9 mouse cellular contexts compared by ENCODE assay signal in genomic region chr6:115743569-115743968, GRCm38 (mm10). TPM values are rescaled to one million over a fixed set of nuclear protein-coding genes. Genes with fewer than 3 reads are reported as not detected.
DNase-seq lines count a peak whose midpoint lies in the region; ATAC-seq and TF ChIP-seq lines count a peak whose summit lies in the region.
"Had no signal": no experiment of that assay in that cellular context is flagged by ENCODE, and none has a peak within 500 bp of the region (broad histone marks: within the 10 kb centered on the region; RNA-seq: fewer than 3 reads in every experiment).

No protein-coding gene starts in this region.

- no peaks in the 10 kb centered on the region for H3K27me3 ChIP-seq in liver, embryonic 15.5 days
- H3K27me3 ChIP-seq in stomach, postnatal 0 days (ENCODE audit: control insufficient read depth, insufficient read depth, low read length) = no peaks in the 10 kb centered on the region
- H3K27me3 ChIP-seq in limb, embryonic 10.5 days (ENCODE audit: low read depth, poor library complexity, severe bottlenecking) = no peaks in the 10 kb centered on the region
- H3K27me3 ChIP-seq: midbrain, embryonic 12.5 days had no signal

- TF ChIP-seq CTCF in stomach, postnatal 0 days (IDR thresholded peaks at IDR 0.05; ENCODE audit: low read depth) = no peak

- no peak overlapping the region for H3K4me3 ChIP-seq in liver, embryonic 15.5 days (replicated peaks)
- H3K4me3 ChIP-seq in stomach, postnatal 0 days (ENCODE audit: low read depth, low read length) = no peak overlapping the region
- no peak overlapping the region for H3K4me3 ChIP-seq in limb, embryonic 10.5 days
- H3K4me3 ChIP-seq: midbrain, embryonic 12.5 days had no signal

- H3K9me3 ChIP-seq in liver, embryonic 15.5 days (replicated peaks) = no peaks in the 10 kb centered on the region
- no peaks in the 10 kb centered on the region for H3K9me3 ChIP-seq in stomach, postnatal 0 days (ENCODE audit: control insufficient read depth, low read length)
- H3K9me3 ChIP-seq in limb, embryonic 10.5 days (replicated peaks) = no peaks in the 10 kb centered on the region
- H3K9me3 ChIP-seq: midbrain, embryonic 12.5 days had no signal

- no peak overlapping the region for H3K9ac ChIP-seq in liver, embryonic 15.5 days
- no peak overlapping the region for H3K9ac ChIP-seq in stomach, postnatal 0 days (ENCODE audit: low read length)
- H3K9ac ChIP-seq: midbrain, embryonic 12.5 days had no signal

- WGBS in liver, embryonic 15.5 days (ENCODE audit: insufficient replicate concordance) = 0% methylated on average over 1 of the region's 1 CpGs
- 0% methylated on average over 1 of the region's 1 CpGs for WGBS in stomach, postnatal 0 days
- WGBS in limb, embryonic 10.5 days = 4% methylated on average over 1 of the region's 1 CpGs

- H3K27ac ChIP-seq in liver, embryonic 15.5 days (replicated peaks) = peak overlapping the region; percentile 54
- H3K27ac ChIP-seq in stomach, postnatal 0 days (replicated peaks) = no peak overlapping the region
- H3K27ac ChIP-seq in limb, embryonic 10.5 days = no peak overlapping the region
- H3K27ac ChIP-seq: midbrain, embryonic 12.5 days had no signal

- peaks cover 7% of the 10 kb centered on the region for H3K36me3 ChIP-seq in liver, embryonic 15.5 days (replicated peaks)
- H3K36me3 ChIP-seq in stomach, postnatal 0 days (ENCODE audit: control insufficient read depth, insufficient read depth, low read length) = no peaks in the 10 kb centered on the region
- H3K36me3 ChIP-seq in limb, embryonic 10.5 days = no peaks in the 10 kb centered on the region
- H3K36me3 ChIP-seq: midbrain, embryonic 12.5 days had no signal

- H3K4me1 ChIP-seq in liver, embryonic 15.5 days (replicated peaks) = peaks cover 38% of the 10 kb centered on the region
- no peaks in the 10 kb centered on the region for H3K4me1 ChIP-seq in stomach, postnatal 0 days (replicated peaks; ENCODE audit: control insufficient read depth, insufficient read depth)
- H3K4me1 ChIP-seq in limb, embryonic 10.5 days = peaks cover 6% of the 10 kb centered on the region
- H3K4me1 ChIP-seq: midbrain, embryonic 12.5 days had no signal

- no peak for TF ChIP-seq EP300 in stomach, postnatal 0 days (optimal IDR thresholded peaks at IDR 0.05)

- peak; percentile 58 for DNase-seq in embryo, embryonic 10 days (ENCODE audit: low spot score)
- DNase-seq in embryo, embryonic 11 days = no peak
- peak; percentile 23 for DNase-seq in urinary bladder, postnatal 14 days (ENCODE audit: low spot score)
- DNase-seq in urinary bladder, postnatal 25 days (ENCODE audit: low spot score) = no peak
- peak; percentile 65 for DNase-seq in stomach, postnatal 0 days (ENCODE audit: low spot score)
- no peak for DNase-seq in gastrocnemius, postnatal 10 days
- no peak for DNase-seq in limb, embryonic 10.5 days (ENCODE audit: low spot score)

- no peak overlapping the region for H3K4me2 ChIP-seq in liver, embryonic 15.5 days
- no peak overlapping the region for H3K4me2 ChIP-seq in stomach, postnatal 0 days (replicated peaks; ENCODE audit: low read depth)
- H3K4me2 ChIP-seq: midbrain, embryonic 12.5 days had no signal

- ATAC-seq in liver, embryonic 15.5 days (ENCODE audit: insufficient read depth) = peak; percentile 87
- peak; percentile 89 for ATAC-seq in stomach, postnatal 0 days (ENCODE audit: low FRiP score, low TSS enrichment)

RNA-seq across cellular contexts. Expression of gene Tmem40, which starts 18.6 kb away (rescaled TPM):
- polyA plus RNA-seq in liver, embryonic 15.5 days (2015; fragmentation: Nextera tagmentation; extraction: Ambion mirVana) = 24.7 and 29.2 TPM in 2 replicates
- 90.6 and 100.0 TPM in 2 replicates for polyA plus RNA-seq in stomach, postnatal 0 days (2015; fragmentation: Nextera tagmentation; extraction: Ambion mirVana)
- 1 to 10 TPM in 1 of 2 experiments, under 1 TPM in 1; 0.26 to 1.5 TPM for total RNA-seq in gastrocnemius, postnatal 10 days (2021)
- 0.95 and 1.8 TPM in 2 replicates for polyA plus RNA-seq in limb, embryonic 10.5 days (2016; fragmentation: Nextera tagmentation; extraction: Ambion mirVana)

RNA-seq across cellular contexts. Expression of gene Cand2, which starts 30.8 kb away (rescaled TPM):
- 2.9 and 3.0 TPM in 2 replicates for polyA plus RNA-seq in liver, embryonic 15.5 days (2015; fragmentation: Nextera tagmentation; extraction: Ambion mirVana)
- polyA plus RNA-seq in stomach, postnatal 0 days (2015; fragmentation: Nextera tagmentation; extraction: Ambion mirVana) = 3.2 and 3.5 TPM in 2 replicates
- total RNA-seq in gastrocnemius, postnatal 10 days (2021) = 10 to 100 TPM; 89.1 to 96.7 TPM
- 73.1 and 88.1 TPM in 2 replicates for polyA plus RNA-seq in limb, embryonic 10.5 days (2016; fragmentation: Nextera tagmentation; extraction: Ambion mirVana)

Comparison
In these comparisons a context has a peak if more than half of its experiments do, and no peak if none do; other contexts are left out.
1. DNase-seq: peak in embryo, embryonic 10 days (single experiment), urinary bladder, postnatal 14 days (single experiment) and stomach, postnatal 0 days (single experiment); none in embryo, embryonic 11 days (single experiment), urinary bladder, postnatal 25 days (single experiment), gastrocnemius, postnatal 10 days (single experiment) and limb, embryonic 10.5 days (single experiment).
2. RNA of gene Cand2, which starts 30.8 kb away (polyA plus RNA-seq): 73.1 to 88.1 TPM in limb, embryonic 10.5 days; 3.2 to 3.5 TPM in stomach, postnatal 0 days and 2.9 to 3.0 TPM in liver, embryonic 15.5 days; every median in the first group is over 10 times any median in the second.